8 mouse cellular contexts compared by ENCODE assay signal in genomic region chr16:91646681-91647419, GRCm38 (mm10). TPM values are rescaled to one million over a fixed set of nuclear protein-coding genes. Genes with fewer than 3 reads are reported as not detected.
DNase-seq lines count a peak whose midpoint lies in the region; ATAC-seq and TF ChIP-seq lines count a peak whose summit lies in the region.

Gart (minus strand) TSS chr16:91646952.

- peak within 1 kb of the TSS; percentile 88 for H3K4me3 ChIP-seq in hindbrain, embryonic 10.5 days
- H3K4me3 ChIP-seq in lung, postnatal 0 days (ENCODE audit: low read depth, low read length), result peak within 1 kb of the TSS; percentile 78

- H3K36me3 ChIP-seq in hindbrain, embryonic 10.5 days, result peaks cover 29% of the 10 kb centered on the region
- peaks cover under 1% of the 10 kb centered on the region; the same call in 1 of the 2 replicates for H3K36me3 ChIP-seq in lung, postnatal 0 days (ENCODE audit: insufficient read depth, low read length)

- peak; percentile 73 for DNase-seq in MEL-GATA-1-ER (ENCODE audit: extremely low read depth, low read depth)
- peak; percentile 93 for DNase-seq in cerebellum, adult 8-10 months
- DNase-seq in hindbrain, embryonic 10.5 days (ENCODE audit: low spot score), result peak; percentile 91
- DNase-seq in layer of hippocampus, adult 9-11 months, result peak; percentile 94
- DNase-seq in lung, postnatal 0 days (ENCODE audit: low spot score), result peak; percentile 97
- peak; percentile 88 for DNase-seq in ovary, postnatal 14 days (ENCODE audit: low spot score)
- peak; percentile 95 for DNase-seq in thymus, postnatal 25 days

- TF ChIP-seq CTCF in lung, postnatal 0 days (IDR thresholded peaks at IDR 0.05), result no peak

- H3K27me3 ChIP-seq in hindbrain, embryonic 10.5 days (ENCODE audit: insufficient read depth, poor library complexity, severe bottlenecking), result no peaks in the 10 kb centered on the region
- no peaks in the 10 kb centered on the region for H3K27me3 ChIP-seq in lung, postnatal 0 days (replicated peaks; ENCODE audit: insufficient read depth, low read length)

- TF ChIP-seq EP300 in lung, postnatal 0 days (IDR thresholded peaks at IDR 0.05), result no peak

- ATAC-seq in frontal cortex, adult (ENCODE audit: low TSS enrichment), result peak; percentile 88
- peak; percentile 89 for ATAC-seq in lung, postnatal 0 days

- H3K4me2 ChIP-seq in lung, postnatal 0 days (replicated peaks; ENCODE audit: low read depth, low read length), result peak within 1 kb of the TSS; percentile 95

- H3K4me1 ChIP-seq in hindbrain, embryonic 10.5 days (replicated peaks), result peaks cover 22% of the 10 kb centered on the region
- H3K4me1 ChIP-seq in lung, postnatal 0 days (ENCODE audit: insufficient read depth, low read depth, low read length), result peaks cover 9% of the 10 kb centered on the region; the same call in 1 of the 2 replicates

- peak within 1 kb of the TSS; percentile 93 for H3K9ac ChIP-seq in lung, postnatal 0 days (replicated peaks; ENCODE audit: low read depth)

- H3K9me3 ChIP-seq in hindbrain, embryonic 10.5 days, result no peaks in the 10 kb centered on the region
- H3K9me3 ChIP-seq in lung, postnatal 0 days (ENCODE audit: low read length), result no peaks in the 10 kb centered on the region

- WGBS in hindbrain, embryonic 10.5 days, result under 1% methylated on average over 59 of the region's 59 CpGs
- WGBS in lung, postnatal 0 days, result 2% methylated on average over 56 of the region's 59 CpGs

- peak within 1 kb of the TSS; percentile 99 for H3K27ac ChIP-seq in hindbrain, embryonic 10.5 days
- H3K27ac ChIP-seq in lung, postnatal 0 days (ENCODE audit: low read length), result peak within 1 kb of the TSS; percentile 100

RNA-seq across cellular contexts. Expression of gene Gart, which starts in this region (rescaled TPM):
- polyA plus RNA-seq in hindbrain, embryonic 10.5 days (2016; fragmentation: Nextera tagmentation; extraction: Ambion mirVana), result 112 and 158 TPM in 2 replicates
- polyA plus RNA-seq in lung, postnatal 0 days (2015; fragmentation: Nextera tagmentation; extraction: Ambion mirVana), result 27.3 and 30.9 TPM in 2 replicates

Comparison
In these comparisons a context has a peak if more than half of its experiments do, and no peak if none do; other contexts are left out.
1. Peak in every context shown above with its lines: DNase-seq, ATAC-seq, H3K4me3 ChIP-seq and H3K27ac ChIP-seq.